Mouse (Mus musculus) forebrain, embryonic 11.5 days (tissue): Measurements from ENCODE around the gene Sart3. TPM values are rescaled to one million over a fixed set of nuclear protein-coding genes. Genes with fewer than 3 reads are reported as not detected.
A peak's percentile ranks its signal among the peaks of the same experiment; 100 is the strongest.

ENCODE experiments used
- ATAC-seq: fragments of 200-750 bp; cut with Nextera tagmentation; replicated peaks from 2 replicates; pipeline ENCODE4 v1.8.0; 2017; ENCODE audit warnings: moderate TSS enrichment; ENCODE audit not compliant: low FRiP score
- DNase-seq: peaks from one replicate; pipeline ENCODE4 v3.0.0-alpha.2; 2017; ENCODE audit warnings: low spot score
- H3K27ac ChIP-seq: fragments of 300-500 bp; sonication (generic); 2 replicates; pipeline ENCODE4 v1.5.1; 2014; ENCODE audit warnings: low read depth, low read length
- H3K27me3 ChIP-seq: fragments of 300-500 bp; sonication (generic); 2 replicates; pipeline ENCODE4 v1.6.1; 2014; ENCODE audit warnings: mild to moderate bottlenecking, low read length, mixed read lengths; ENCODE audit not compliant: control insufficient read depth, insufficient read depth
- H3K36me3 ChIP-seq: fragments of 300-500 bp; sonication (generic); 2 replicates; pipeline ENCODE4 v1.6.1; 2014; ENCODE audit warnings: mild to moderate bottlenecking, low read length, moderate library complexity, mixed read lengths; ENCODE audit not compliant: control insufficient read depth, insufficient read depth
- H3K4me1 ChIP-seq: fragments of 300-500 bp; sonication (generic); replicated peaks from 2 replicates; pipeline ENCODE4 v1.6.1; 2014; ENCODE audit warnings: low read length, mixed read lengths; ENCODE audit not compliant: control insufficient read depth, insufficient read depth
- H3K4me2 ChIP-seq: fragments of 300-500 bp; sonication (generic); 2 replicates; pipeline ENCODE4 v1.6.1; 2014; ENCODE audit warnings: low read depth, mild to moderate bottlenecking, low read length, moderate library complexity, mixed read lengths; ENCODE audit not compliant: severe bottlenecking
- H3K4me3 ChIP-seq: fragments of 300-500 bp; sonication (generic); 2 replicates; pipeline ENCODE4 v1.5.1; 2014; ENCODE audit warnings: low read depth, low read length
- H3K9ac ChIP-seq: fragments of 300-500 bp; sonication (generic); 2 replicates; pipeline ENCODE4 v1.6.1; 2014; ENCODE audit warnings: low read length
- H3K9me3 ChIP-seq: fragments of 300-500 bp; sonication (generic); 2 replicates; pipeline ENCODE4 v1.6.1; 2016; ENCODE audit warnings: low read length, mixed read lengths; ENCODE audit not compliant: control insufficient read depth
- WGBS: fragments of 180-500 bp; shearing (Covaris S2); extraction: QIAGEN DNeasy Blood & Tissue Kit; methylation state at CpG from one replicate; pipeline ENCODE4 v1.1.7; 2014; 5-methylcytosine and 5-hydroxymethylcytosine counted together
- polyA plus RNA-seq: library from polyadenylated mRNA; unstranded; fragments of >200 nt; fragmentation: Nextera tagmentation; extraction: Ambion mirVana; gene quantifications from 2 replicates; pipeline ENCODE4 v1.2.1, GENCODE M21; 2014

Gene Sart3
- polyA plus RNA-seq, 1 experiment from 2014 or later = 77.5 TPM

DNA sequence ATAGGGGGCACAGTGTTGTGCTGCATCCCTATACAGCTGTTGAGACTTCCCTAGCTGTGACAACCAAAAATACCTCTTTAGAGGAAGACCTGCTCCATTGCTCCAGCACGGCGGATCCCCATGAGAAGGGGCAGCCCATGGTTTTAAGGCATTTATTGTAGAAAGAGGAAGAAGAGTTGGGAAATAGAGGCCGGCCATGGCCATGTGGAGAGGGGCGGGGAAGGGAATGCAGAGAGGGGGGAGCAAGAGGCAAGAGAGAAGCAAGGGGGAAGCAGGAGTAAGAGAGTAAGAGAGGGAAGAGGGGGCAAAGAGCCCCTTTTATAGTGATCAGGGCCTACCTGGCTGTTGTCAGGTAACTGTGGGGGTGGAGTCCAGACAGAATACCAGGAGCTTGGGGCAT is 37.8 kb upstream of the Sart3 start:
- DNase-seq (no peak), ATAC-seq (no peak)
- no peak overlapping the region for H3K4me3 ChIP-seq
- WGBS = 93% methylated on average over 4 of the region's 4 CpGs
- H3K4me2 ChIP-seq = no peak overlapping the region
- no peaks in the 10 kb centered on the region; the same call in 1 of the 2 replicates for H3K9me3 ChIP-seq
- no peaks in the 10 kb centered on the region for H3K4me1 ChIP-seq
- H3K27ac ChIP-seq = no peak overlapping the region
- H3K27me3 ChIP-seq = no peaks in the 10 kb centered on the region
- no peak overlapping the region for H3K9ac ChIP-seq
- no peaks in the 10 kb centered on the region for H3K36me3 ChIP-seq

DNA sequence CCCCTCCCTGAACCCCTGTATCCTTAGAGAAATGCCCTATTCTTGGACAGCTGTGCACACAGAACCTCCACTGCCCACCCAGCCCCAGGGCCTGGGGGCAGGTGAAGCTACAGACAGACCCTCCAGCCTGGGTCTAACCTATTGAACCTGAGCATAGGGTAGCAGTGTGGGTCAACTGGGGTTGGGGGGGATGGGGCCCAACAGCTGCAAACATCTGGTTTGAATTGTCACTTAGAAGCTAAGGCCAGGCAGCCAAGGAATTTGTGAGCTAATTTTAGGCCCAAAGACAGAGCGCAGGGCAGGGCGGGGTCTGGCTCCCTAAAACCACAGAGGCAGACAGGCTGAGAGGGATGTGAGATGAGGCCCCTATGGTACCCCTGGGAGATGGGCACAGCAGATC is 35.9 kb upstream of the Sart3 start:
- no peaks in the 10 kb centered on the region for H3K36me3 ChIP-seq
- ATAC-seq (no peak), DNase-seq (no peak)
- H3K4me2 ChIP-seq = no peak overlapping the region
- H3K9me3 ChIP-seq = no peaks in the 10 kb centered on the region; the same call in 1 of the 2 replicates
- 79% methylated on average over 2 of the region's 2 CpGs for WGBS
- H3K4me1 ChIP-seq = no peaks in the 10 kb centered on the region
- no peaks in the 10 kb centered on the region for H3K27me3 ChIP-seq
- no peak overlapping the region for H3K27ac ChIP-seq
- H3K4me3 ChIP-seq = no peak overlapping the region
- no peak overlapping the region for H3K9ac ChIP-seq

DNA sequence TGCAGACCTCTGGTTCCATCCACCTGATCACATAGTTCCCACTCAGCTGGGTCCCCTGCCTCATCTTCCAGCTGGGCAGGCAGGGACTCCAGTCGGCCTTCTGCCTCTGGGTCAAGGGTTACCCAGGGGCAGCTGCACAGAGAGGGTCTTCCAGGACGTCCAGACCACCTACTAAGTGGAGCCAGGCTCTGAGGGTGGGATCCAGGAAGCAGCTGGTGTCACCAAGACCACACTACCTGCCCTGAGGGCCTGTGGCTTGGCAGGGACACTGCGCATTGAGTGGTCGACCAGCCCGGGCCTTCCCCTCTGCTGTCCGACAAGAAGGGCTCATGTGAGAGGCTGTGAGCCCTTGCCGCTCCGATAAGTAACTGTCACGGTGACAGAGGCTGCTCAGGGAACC is 35.4 kb upstream of the Sart3 start:
- H3K9ac ChIP-seq = no peak overlapping the region
- ATAC-seq = no peak
- no peak for DNase-seq
- no peak overlapping the region for H3K4me3 ChIP-seq
- no peaks in the 10 kb centered on the region for H3K4me1 ChIP-seq
- H3K9me3 ChIP-seq = no peaks in the 10 kb centered on the region; the same call in 1 of the 2 replicates
- no peak overlapping the region for H3K4me2 ChIP-seq
- no peaks in the 10 kb centered on the region for H3K36me3 ChIP-seq
- no peaks in the 10 kb centered on the region for H3K27me3 ChIP-seq
- WGBS = 65% methylated on average over 9 of the region's 9 CpGs
- H3K27ac ChIP-seq = no peak overlapping the region

DNA sequence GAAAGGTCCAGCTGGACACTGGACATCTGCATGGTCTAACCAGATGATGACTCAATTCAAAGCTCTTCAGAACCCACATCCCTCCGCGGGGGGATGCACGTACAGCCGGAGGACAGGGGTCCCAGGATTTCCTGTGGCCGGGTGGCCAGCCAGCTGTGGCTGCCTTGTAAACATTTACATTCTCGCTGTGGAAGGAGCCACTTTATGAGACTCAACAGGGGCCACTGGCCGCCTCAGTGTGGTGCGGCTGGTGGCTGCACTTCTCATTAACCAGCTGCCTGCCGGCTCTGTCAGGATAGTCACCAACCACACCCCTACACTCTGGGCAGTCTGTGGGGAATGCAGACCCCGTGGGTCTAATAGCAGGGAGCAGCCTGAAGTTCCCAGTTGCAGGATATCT is 34.1 kb upstream of the Sart3 start:
- no peak overlapping the region for H3K27ac ChIP-seq
- H3K9ac ChIP-seq = no peak overlapping the region
- H3K4me2 ChIP-seq = no peak overlapping the region
- H3K27me3 ChIP-seq = no peaks in the 10 kb centered on the region
- no peaks in the 10 kb centered on the region; the same call in 1 of the 2 replicates for H3K9me3 ChIP-seq
- 46% methylated on average over 10 of the region's 10 CpGs for WGBS
- ATAC-seq = no peak
- H3K36me3 ChIP-seq = no peaks in the 10 kb centered on the region
- no peak overlapping the region for H3K4me3 ChIP-seq
- H3K4me1 ChIP-seq = no peaks in the 10 kb centered on the region
- DNase-seq = no peak

DNA sequence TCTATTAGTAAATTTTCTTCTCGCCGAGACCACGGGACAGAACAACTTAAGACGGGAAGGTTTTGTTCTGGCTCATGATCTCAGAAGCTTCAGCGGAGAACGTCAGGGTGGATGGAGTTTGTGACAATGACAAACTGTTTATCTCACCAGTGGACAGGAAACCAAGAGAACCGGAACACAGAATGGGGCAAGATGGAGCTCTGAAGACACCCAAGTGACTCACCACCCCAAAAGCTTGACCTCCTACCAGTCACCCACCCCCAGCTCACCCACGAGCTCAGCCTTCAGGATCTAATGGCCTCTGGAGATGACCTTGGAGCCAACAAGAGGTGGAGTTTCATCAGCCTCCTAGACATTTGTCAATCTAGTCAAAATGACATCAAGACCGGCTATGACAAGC is 33.0 kb upstream of the Sart3 start:
- Histone ChIP-seq H3K9me3 (no peaks in the 10 kb centered on the region), H3K27ac (no peak overlapping the region), H3K4me3 (no peak overlapping the region), H3K27me3 (peaks cover 2% of the 10 kb centered on the region; the same call in 1 of the 2 replicates), H3K4me2 (no peak overlapping the region), H3K4me1 (peaks cover 3% of the 10 kb centered on the region; the same call in 1 of the 2 replicates), H3K9ac (no peak overlapping the region), H3K36me3 (no peaks in the 10 kb centered on the region)
- no peak for DNase-seq
- no peak for ATAC-seq
- 89% methylated on average over 9 of the region's 9 CpGs for WGBS

DNA sequence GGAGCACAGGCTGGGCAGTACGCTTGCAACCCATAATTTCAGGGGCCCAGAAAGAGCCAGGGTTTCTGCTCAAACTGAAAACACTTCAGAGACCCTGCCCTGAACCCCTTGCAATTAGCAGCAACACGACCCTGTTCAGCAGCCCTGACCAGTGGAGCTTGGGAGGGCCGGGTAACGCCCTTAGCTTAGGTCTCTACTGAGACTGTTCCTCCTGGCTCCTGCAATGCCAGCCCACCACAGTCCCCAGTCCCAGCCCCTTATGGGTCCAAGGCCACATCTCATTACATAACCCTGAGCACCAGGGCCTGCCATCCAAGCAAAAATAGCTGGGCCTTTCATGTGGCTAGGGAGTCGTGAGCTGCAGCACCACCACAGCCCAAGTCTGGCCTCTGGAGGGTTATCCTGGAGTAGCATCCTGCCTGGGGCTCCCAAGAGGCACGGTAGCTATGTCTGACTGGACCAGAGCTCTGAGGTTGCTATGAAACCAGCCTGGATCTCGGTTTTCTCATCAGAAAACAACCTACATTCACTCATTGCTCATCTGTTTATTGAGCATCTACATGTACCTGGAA is 32.2 kb upstream of the Sart3 start:
- Histone ChIP-seq H3K36me3 (no peaks in the 10 kb centered on the region), H3K4me1 (peaks cover 5% of the 10 kb centered on the region; the same call in 1 of the 2 replicates), H3K27me3 (peaks cover 2% of the 10 kb centered on the region; the same call in 1 of the 2 replicates), H3K27ac (no peak overlapping the region), H3K4me2 (no peak overlapping the region), H3K4me3 (no peak overlapping the region), H3K9ac (no peak overlapping the region), H3K9me3 (no peaks in the 10 kb centered on the region)
- DNase-seq = no peak
- ATAC-seq = no peak
- 64% methylated on average over 7 of the region's 7 CpGs for whole genome bisulfite sequencing

DNA sequence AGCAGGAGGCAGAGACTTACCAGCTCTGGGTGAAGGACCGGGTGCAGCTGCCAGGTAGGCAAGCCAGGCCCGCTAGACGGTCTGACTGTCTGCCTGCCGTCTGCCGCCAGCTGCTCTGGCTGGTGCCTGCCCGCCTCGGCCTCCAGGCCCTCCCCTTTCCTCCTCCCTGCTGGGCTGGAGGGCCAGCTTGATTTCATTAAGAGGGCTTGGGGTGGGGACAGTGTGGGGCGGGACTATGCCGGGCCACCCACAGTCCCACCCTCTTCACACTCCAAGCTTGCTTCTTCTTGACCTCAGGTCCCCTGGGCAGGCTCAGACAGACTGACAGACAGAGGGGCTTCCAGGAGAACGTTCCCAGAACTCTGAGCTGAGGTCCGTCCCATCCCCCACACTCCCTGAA is 28.0 kb upstream of the Sart3 start, which contains the start of gene Tmem119:
Tmem119 (minus strand) TSS at position 237 of the 400 bp plus-strand sequence.
- H3K4me2 ChIP-seq = peak within 1 kb of the TSS; percentile 15; the same call in 1 of the 2 replicates
- H3K9me3 ChIP-seq = no peaks in the 10 kb centered on the region
- peaks cover 2% of the 10 kb centered on the region; the same call in 1 of the 2 replicates for H3K27me3 ChIP-seq
- H3K9ac ChIP-seq = peak within 1 kb of the TSS; percentile 17; the same call in 1 of the 2 replicates
- H3K4me1 ChIP-seq = peaks cover 7% of the 10 kb centered on the region; the same call in 1 of the 2 replicates
- no peaks in the 10 kb centered on the region for H3K36me3 ChIP-seq
- H3K4me3 ChIP-seq = 0 out of 2 replicates have a peak within 1 kb of the TSS, but pooled peaks have one; percentile 4
- DNase-seq = peak; percentile 77
- H3K27ac ChIP-seq = no peak within 1 kb of the TSS
- WGBS = 4% methylated on average over 11 of the region's 11 CpGs
- peak; percentile 65; the same call in 1 of the 2 replicates for ATAC-seq

DNA sequence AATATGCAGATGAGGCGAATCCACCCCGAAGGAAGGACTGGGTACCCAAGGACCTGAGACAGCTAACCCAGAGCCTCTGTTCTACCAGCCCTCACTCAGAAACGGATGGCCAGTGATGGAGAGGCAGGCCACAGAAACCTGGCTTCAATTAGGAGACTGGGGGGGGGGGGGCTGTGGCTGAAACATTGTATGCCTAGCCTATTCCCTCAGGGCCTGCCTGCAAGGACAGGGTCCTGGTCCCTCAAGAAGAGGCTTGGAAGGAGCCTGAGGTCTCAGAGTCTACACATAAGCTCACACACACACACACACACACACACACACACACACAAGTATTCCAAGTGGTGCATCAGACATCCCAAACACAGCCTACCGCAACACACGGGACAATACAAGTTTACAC is 27.4 kb upstream of the Sart3 start:
- Histone ChIP-seq H3K27ac (no peak overlapping the region), H3K4me1 (peaks cover 7% of the 10 kb centered on the region; the same call in 1 of the 2 replicates), H3K27me3 (peaks cover 2% of the 10 kb centered on the region; the same call in 1 of the 2 replicates), H3K9ac (no peak overlapping the region), H3K4me3 (0 out of 2 replicates have a peak overlapping the region, but pooled peaks have one; percentile 4), H3K36me3 (no peaks in the 10 kb centered on the region), H3K9me3 (no peaks in the 10 kb centered on the region), H3K4me2 (0 out of 2 replicates have a peak overlapping the region, but pooled peaks have one; percentile 15)
- DNase-seq (no peak), ATAC-seq (no peak)
- 53% methylated on average over 5 of the region's 5 CpGs for WGBS

DNA sequence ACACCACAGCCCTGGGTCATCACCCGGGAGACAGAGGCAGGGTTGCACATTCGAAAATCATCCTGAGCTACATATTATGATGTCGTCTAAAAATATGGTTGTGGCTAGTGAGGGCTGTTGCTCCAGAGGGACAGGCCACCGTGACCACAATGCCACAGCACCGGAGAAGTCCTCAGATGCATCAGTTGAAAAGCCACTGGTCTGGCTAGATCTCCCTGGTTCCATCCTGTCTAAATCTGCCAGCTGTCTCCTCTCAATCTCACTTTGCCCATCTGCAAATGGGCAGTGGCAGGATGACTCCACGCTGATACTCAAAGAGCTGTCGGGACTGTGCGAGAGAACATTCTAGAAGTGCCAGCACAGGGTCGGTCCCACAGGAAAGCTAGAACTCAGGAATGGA is 26.2 kb upstream of the Sart3 start:
- no peak overlapping the region for H3K27ac ChIP-seq
- 85% methylated on average over 9 of the region's 9 CpGs for WGBS
- H3K4me3 ChIP-seq = no peak overlapping the region
- H3K9me3 ChIP-seq = no peaks in the 10 kb centered on the region
- DNase-seq = no peak
- H3K36me3 ChIP-seq = no peaks in the 10 kb centered on the region
- no peak overlapping the region for H3K4me2 ChIP-seq
- no peak overlapping the region for H3K9ac ChIP-seq
- no peak for ATAC-seq
- H3K4me1 ChIP-seq = peaks cover 7% of the 10 kb centered on the region; the same call in 1 of the 2 replicates
- H3K27me3 ChIP-seq = peaks cover 2% of the 10 kb centered on the region; the same call in 1 of the 2 replicates
